Mouse (Mus musculus) MN1 (cell line): ENCODE measurements around the gene Frmpd4.

Experiments
- DNase-seq: peaks from one replicate; pipeline ENCODE4 v3.0.0-alpha.2; 2016; ENCODE audit warnings: low spot score

Gene Frmpd4

GRCm38 (mm10) chrX:168124043-168124442 lies 453.0 kb downstream of the Frmpd4 start:
- DNase-seq, result no peak

GRCm38 (mm10) chrX:168123589-168123965 lies 453.5 kb downstream of the Frmpd4 start:
- no peak for DNase-seq

- DNase-seq, result no peak
These were observed 454.0 kb downstream of the Frmpd4 start for GRCm38 (mm10) chrX:168122806-168123588.

- no peak for DNase-seq
These were observed 535.4 kb downstream of the Frmpd4 start for GRCm38 (mm10) chrX:168041589-168041988.

- no peak for DNase-seq
These were observed 556.4 kb downstream of the Frmpd4 start for GRCm38 (mm10) chrX:168020574-168021145.

GRCm38 (mm10) chrX:168017792-168018191 lies 559.2 kb downstream of the Frmpd4 start:
- no peak for DNase-seq

- no peak for DNase-seq
These were observed 592.2 kb downstream of the Frmpd4 start for GRCm38 (mm10) chrX:167984835-167985234.

GRCm38 (mm10) chrX:167951207-167951606 lies 625.8 kb downstream of the Frmpd4 start:
- DNase-seq, result no peak

GRCm38 (mm10) chrX:167909483-167909882 lies 667.5 kb downstream of the Frmpd4 start:
- no peak for DNase-seq

- no peak for DNase-seq
These were observed 676.0 kb downstream of the Frmpd4 start for GRCm38 (mm10) chrX:167901046-167901445.

GRCm38 (mm10) chrX:167854821-167855220 lies 722.2 kb downstream of the Frmpd4 start:
- DNase-seq, result no peak

- DNase-seq, result no peak
These were observed 744.5 kb downstream of the Frmpd4 start for GRCm38 (mm10) chrX:167832543-167832942.

GRCm38 (mm10) chrX:167828456-167828855 lies 748.6 kb downstream of the Frmpd4 start:
- no peak for DNase-seq

- DNase-seq, result no peak
These were observed 759.7 kb downstream of the Frmpd4 start for GRCm38 (mm10) chrX:167817363-167817762.

GRCm38 (mm10) chrX:167810120-167810519 lies 766.9 kb downstream of the Frmpd4 start:
- no peak for DNase-seq

- no peak for DNase-seq
These were observed 768.5 kb downstream of the Frmpd4 start for GRCm38 (mm10) chrX:167808572-167808971.

GRCm38 (mm10) chrX:167788737-167789136 lies 788.3 kb downstream of the Frmpd4 start:
- DNase-seq, result no peak

- no peak for DNase-seq
These were observed 793.5 kb downstream of the Frmpd4 start for GRCm38 (mm10) chrX:167783526-167783925.

GRCm38 (mm10) chrX:167719564-167719981 lies 857.5 kb downstream of the Frmpd4 start:
- DNase-seq, result no peak

- DNase-seq, result no peak
These were observed 857.9 kb downstream of the Frmpd4 start for GRCm38 (mm10) chrX:167719092-167719491.

GRCm38 (mm10) chrX:167654806-167655495 lies 922.1 kb downstream of the Frmpd4 start:
- DNase-seq, result no peak

- no peak for DNase-seq
These were observed 922.8 kb downstream of the Frmpd4 start for GRCm38 (mm10) chrX:167654249-167654648.

GRCm38 (mm10) chrX:167597639-167598217 lies 979.3 kb downstream of the Frmpd4 start:
- DNase-seq, result no peak
